Mouse (Mus musculus) megakaryocyte, embryonic 14.5 days (primary cell): ENCODE results near the gene Atp5h. TPM values are rescaled to one million over a fixed set of nuclear protein-coding genes. Genes with fewer than 3 reads are reported as not detected.
"Not testable (repeated sequence)": the region's sequence is repeated elsewhere in the genome, so short reads cannot be mapped to it uniquely, and the experiment has no call there.

Source experiments
- H3K27me3 ChIP-seq: replicated peaks from 2 replicates; pipeline ENCODE3; 2012; ENCODE audit warnings: inconsistent platforms
- H3K36me3 ChIP-seq: replicated peaks from 2 replicates; pipeline ENCODE3; 2012; ENCODE audit warnings: low read length, inconsistent platforms, mixed read lengths
- H3K4me1 ChIP-seq: 2 replicates; pipeline ENCODE4 v1.6.1; 2012; ENCODE audit warnings: inconsistent platforms
- H3K4me3 ChIP-seq: replicated peaks from 2 replicates; pipeline ENCODE3; 2012; ENCODE audit warnings: moderate library complexity, mild to moderate bottlenecking, inconsistent platforms
- H3K9me3 ChIP-seq: 2 replicates; pipeline ENCODE4 v1.6.1; 2012; ENCODE audit warnings: inconsistent platforms
- FLI1 ChIP-seq: IDR thresholded peaks from 2 replicates; pipeline ENCODE4 v1.6.1; 2012; ENCODE audit warnings: low read length, inconsistent platforms, mixed read lengths
- GATA1 ChIP-seq: IDR thresholded peaks from 3 replicates; pipeline ENCODE4 v1.6.1; 2012; ENCODE audit warnings: mixed read lengths, low read length, inconsistent platforms, borderline replicate concordance
- polyA plus RNA-seq: library from polyadenylated mRNA; stranded (reverse); fragments of >175 nt; gene quantifications from 2 replicates; pipeline ENCODE4 v1.2.3, GENCODE M21; 2012; ENCODE audit warnings: low replicate concordance; ENCODE audit not compliant: insufficient read depth

The Atp5h gene
- polyA plus RNA-seq, 1 experiment = 109 TPM

- no peaks in the 10 kb centered on the region for H3K36me3 ChIP-seq
- H3K4me3 ChIP-seq = no peak overlapping the region
- H3K27me3 ChIP-seq = peaks cover 44% of the 10 kb centered on the region
- peaks cover 16% of the 10 kb centered on the region for H3K4me1 ChIP-seq
- TF ChIP-seq GATA1 (no peak), FLI1 (no peak)
- H3K9me3 ChIP-seq = no peaks in the 10 kb centered on the region
Measured at GRCm38 (mm10) chr11:115400126-115400525, 19.6 kb downstream of the Atp5h start.

GRCm38 (mm10) chr11:115398085-115398484 lies 21.7 kb downstream of the Atp5h start:
- Histone ChIP-seq H3K4me3 (no peak overlapping the region), H3K27me3 (peaks cover 64% of the 10 kb centered on the region), H3K4me1 (peaks cover 11% of the 10 kb centered on the region; the same call in 1 of the 2 replicates), H3K9me3 (no peaks in the 10 kb centered on the region), H3K36me3 (no peaks in the 10 kb centered on the region)
- TF ChIP-seq GATA1 = no peak
- TF ChIP-seq FLI1 = no peak

GRCm38 (mm10) chr11:115393721-115394325 lies 25.9 kb downstream of the Atp5h start:
- Histone ChIP-seq H3K4me3 (no peak overlapping the region), H3K27me3 (peaks cover 80% of the 10 kb centered on the region), H3K9me3 (peaks cover 6% of the 10 kb centered on the region; the same call in 1 of the 2 replicates), H3K4me1 (peaks cover 11% of the 10 kb centered on the region; the same call in 1 of the 2 replicates), H3K36me3 (no peaks in the 10 kb centered on the region)
- TF ChIP-seq GATA1 (no peak), FLI1 (no peak)

- no peak for TF ChIP-seq GATA1
- no peak for TF ChIP-seq FLI1
- H3K27me3 ChIP-seq = peaks cover 80% of the 10 kb centered on the region
Measured at GRCm38 (mm10) chr11:115391358-115391757, 28.4 kb downstream of the Atp5h start.

GRCm38 (mm10) chr11:115386859-115387258 lies 32.9 kb downstream of the Atp5h start:
- peaks cover 17% of the 10 kb centered on the region for H3K4me1 ChIP-seq
- H3K4me3 ChIP-seq, H3K36me3 ChIP-seq, H3K9me3 ChIP-seq: not testable (repeated sequence)
- peaks cover 83% of the 10 kb centered on the region for H3K27me3 ChIP-seq

More at GRCm38 (mm10) chr11:115391358-115391757, 28.4 kb downstream of the Atp5h start:
- peaks cover 6% of the 10 kb centered on the region; the same call in 1 of the 2 replicates for H3K9me3 ChIP-seq
- H3K36me3 ChIP-seq = no peaks in the 10 kb centered on the region
- peaks cover 11% of the 10 kb centered on the region; the same call in 1 of the 2 replicates for H3K4me1 ChIP-seq
- H3K4me3 ChIP-seq = no peak overlapping the region

GRCm38 (mm10) chr11:115384587-115384986 lies 35.2 kb downstream of the Atp5h start:
- Histone ChIP-seq H3K9me3 (peaks cover 7% of the 10 kb centered on the region), H3K27me3 (peaks cover 81% of the 10 kb centered on the region), H3K4me1 (peaks cover 21% of the 10 kb centered on the region), H3K36me3 (no peaks in the 10 kb centered on the region), H3K4me3 (no peak overlapping the region)
- TF ChIP-seq GATA1 (no peak), FLI1 (no peak)

GRCm38 (mm10) chr11:115383701-115384474 lies 35.9 kb downstream of the Atp5h start:
- H3K27me3 ChIP-seq = peaks cover 87% of the 10 kb centered on the region

GRCm38 (mm10) chr11:115382891-115383290 lies 36.9 kb downstream of the Atp5h start:
- peaks cover 24% of the 10 kb centered on the region for H3K9me3 ChIP-seq
- no peaks in the 10 kb centered on the region for H3K36me3 ChIP-seq
- no peak overlapping the region for H3K4me3 ChIP-seq
- peaks cover 21% of the 10 kb centered on the region for H3K4me1 ChIP-seq
- no peak for TF ChIP-seq GATA1
- TF ChIP-seq FLI1 = no peak
- H3K27me3 ChIP-seq = peaks cover 91% of the 10 kb centered on the region

More at GRCm38 (mm10) chr11:115383701-115384474, 35.9 kb downstream of the Atp5h start:
- peaks cover 14% of the 10 kb centered on the region for H3K9me3 ChIP-seq
- H3K4me1 ChIP-seq = peaks cover 21% of the 10 kb centered on the region
- H3K4me3 ChIP-seq = no peak overlapping the region
- H3K36me3 ChIP-seq = no peaks in the 10 kb centered on the region
- TF ChIP-seq GATA1 (no peak), FLI1 (no peak)

GRCm38 (mm10) chr11:115381743-115382539 lies 37.8 kb downstream of the Atp5h start, which contains the start of gene Cdr2l:
Gene Cdr2l, plus strand, starts transcription at chr11:115381916.
- H3K4me3 ChIP-seq = peak within 1 kb of the TSS; percentile 88
- peaks cover 21% of the 10 kb centered on the region for H3K4me1 ChIP-seq
- TF ChIP-seq GATA1 (no peak), FLI1 (no peak)
- no peaks in the 10 kb centered on the region for H3K36me3 ChIP-seq
- H3K27me3 ChIP-seq = peaks cover 93% of the 10 kb centered on the region
- H3K9me3 ChIP-seq = peaks cover 25% of the 10 kb centered on the region
